Mouse (Mus musculus) fibroblast of lung, adult 2 months (primary cell): ENCODE measurements around the gene Suclg2.
A peak's percentile ranks its signal among the peaks of the same experiment; 100 is the strongest.

Experiments
- DNase-seq: peaks from one replicate; pipeline ENCODE4 v3.0.0-alpha.2; 2011; ENCODE audit warnings: low read depth

The Suclg2 gene

DNA sequence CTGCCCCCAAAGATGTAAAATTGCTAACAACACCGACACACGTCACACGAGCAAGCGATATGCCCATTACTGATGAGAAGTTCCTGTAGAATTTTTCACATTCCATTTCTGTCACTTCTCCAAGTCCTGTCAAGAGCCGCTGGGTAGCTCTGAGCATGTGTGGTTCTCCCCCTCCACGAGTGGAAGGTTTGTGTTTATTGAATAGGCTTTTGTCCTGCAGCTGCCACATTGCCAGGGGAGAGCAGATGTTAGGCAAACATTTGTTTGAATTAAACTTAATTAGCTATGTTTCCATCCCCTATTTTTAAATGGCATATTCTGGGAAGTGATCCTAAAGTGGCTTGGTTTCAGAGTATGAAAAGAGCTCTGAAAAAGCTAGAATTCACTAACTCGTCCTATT, 249.1 kb downstream of the Suclg2 start:
- peak; percentile 30 for DNase-seq

DNA sequence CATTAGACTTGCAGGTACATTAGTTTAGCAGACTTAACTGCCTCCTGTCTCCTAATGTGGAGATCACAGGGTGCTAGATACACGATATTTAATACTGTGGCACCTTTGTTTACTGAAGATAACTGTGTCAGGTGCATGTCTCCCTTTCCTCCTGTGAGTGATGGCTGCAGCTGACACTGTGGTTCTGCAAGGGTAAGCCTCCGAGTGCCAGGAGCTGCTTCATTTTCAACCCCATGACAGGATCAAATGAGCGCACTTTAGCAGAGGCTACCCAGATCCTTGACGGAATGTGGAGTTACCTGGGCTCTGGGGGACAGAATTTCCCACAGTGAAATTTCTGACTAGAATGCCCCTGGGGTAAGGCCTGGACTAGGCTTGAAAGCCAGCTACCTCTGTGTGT, 253.3 kb downstream of the Suclg2 start:
- no peak for DNase-seq

DNA sequence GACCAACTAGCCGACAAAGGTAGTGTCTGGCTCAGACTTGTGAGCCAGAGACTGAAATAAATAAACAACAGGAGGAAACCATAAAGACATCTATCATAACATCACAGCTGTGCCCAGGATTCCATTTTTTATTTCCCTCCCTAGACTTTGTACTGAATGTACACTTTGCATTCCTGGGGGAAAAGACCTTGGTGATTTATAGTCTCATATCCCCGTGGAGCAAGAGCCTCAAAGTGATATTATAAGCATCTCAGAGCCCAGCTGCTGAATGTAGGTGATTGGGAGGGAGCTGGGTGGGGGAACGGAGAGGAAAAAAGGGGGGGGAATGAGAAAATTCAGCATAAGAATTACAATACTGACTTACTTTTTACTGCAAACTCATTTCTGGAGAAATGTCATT, 259.2 kb downstream of the Suclg2 start:
- DNase-seq = no peak

GRCm38 (mm10) chr6:95446151-95446550, 272.4 kb downstream of the Suclg2 start:
- no peak for DNase-seq

DNA sequence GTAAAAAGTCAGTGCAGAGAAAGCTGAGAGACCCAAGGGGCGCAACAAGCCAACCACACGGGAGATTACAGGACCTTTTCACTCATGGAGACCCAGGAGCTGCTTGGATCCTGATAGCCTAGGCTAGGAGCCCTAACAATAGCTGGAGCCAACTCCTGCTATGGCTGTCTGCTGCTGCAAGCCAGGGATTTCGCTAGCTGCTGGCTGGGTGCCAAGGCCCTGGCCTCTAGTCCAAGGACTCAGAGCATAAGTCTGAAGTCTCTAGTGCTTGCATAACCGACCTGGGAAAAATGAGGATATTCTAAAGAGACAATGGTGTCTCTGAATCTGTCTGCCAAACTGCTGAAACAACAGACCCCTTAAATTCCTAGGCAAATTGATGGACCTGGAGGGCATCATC, 273.6 kb downstream of the Suclg2 start:
- DNase-seq = no peak
